Mouse (Mus musculus): Measurements from ENCODE around the gene Rpl7l1.
"Not testable (repeated sequence)": the region's sequence is repeated elsewhere in the genome, so short reads cannot be mapped to it uniquely, and the experiment has no call there.

Gene Rpl7l1

DNA sequence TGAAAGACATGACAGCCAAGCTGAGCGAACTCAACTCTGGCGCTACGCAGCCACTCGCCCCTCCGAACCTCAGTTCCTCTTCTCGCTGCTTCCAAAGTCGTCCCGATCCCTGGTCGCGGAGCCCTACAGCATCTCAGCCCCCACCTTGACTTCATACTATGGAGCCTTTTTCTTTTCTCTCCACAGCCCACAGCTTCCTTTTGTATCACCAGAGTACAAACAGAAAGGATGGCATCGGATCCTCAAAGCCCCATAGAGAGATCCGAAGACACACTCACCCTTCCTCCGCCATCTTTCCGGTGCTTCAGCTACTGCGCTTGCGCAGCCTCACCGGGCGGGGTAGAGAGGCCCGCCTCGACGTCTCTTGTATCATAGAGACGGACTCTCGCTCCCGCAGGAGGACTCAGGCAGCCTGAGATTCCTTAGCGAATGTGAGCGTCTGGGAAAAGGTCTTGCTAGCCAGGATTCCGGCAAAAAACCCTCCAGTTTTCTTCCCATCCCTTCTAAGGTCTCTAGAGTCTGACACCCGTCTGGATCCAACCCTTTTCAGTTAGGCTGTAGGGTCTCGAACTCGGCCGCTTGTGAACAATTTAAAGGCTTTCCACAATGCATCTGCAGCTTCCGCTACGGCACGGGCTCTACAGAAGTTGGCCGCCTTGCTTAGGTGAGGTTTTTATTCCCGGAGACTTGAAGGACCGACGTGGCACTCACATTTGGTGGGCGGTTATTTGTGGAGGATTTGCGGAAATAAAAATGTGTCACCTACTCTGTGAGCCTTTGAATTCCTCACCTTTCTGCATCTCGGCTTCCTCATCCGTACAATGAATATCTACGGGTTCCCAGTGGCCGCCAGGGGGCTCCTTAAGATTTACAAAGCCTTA lies at the start of gene Rpl7l1:
TSS of gene Rpl7l1 (minus strand) at position 332 of the 881 bp plus-strand sequence.
- DNase-seq (ENCODE audit: low spot score in 2 of 2): peak; percentile 94 to 96

DNA sequence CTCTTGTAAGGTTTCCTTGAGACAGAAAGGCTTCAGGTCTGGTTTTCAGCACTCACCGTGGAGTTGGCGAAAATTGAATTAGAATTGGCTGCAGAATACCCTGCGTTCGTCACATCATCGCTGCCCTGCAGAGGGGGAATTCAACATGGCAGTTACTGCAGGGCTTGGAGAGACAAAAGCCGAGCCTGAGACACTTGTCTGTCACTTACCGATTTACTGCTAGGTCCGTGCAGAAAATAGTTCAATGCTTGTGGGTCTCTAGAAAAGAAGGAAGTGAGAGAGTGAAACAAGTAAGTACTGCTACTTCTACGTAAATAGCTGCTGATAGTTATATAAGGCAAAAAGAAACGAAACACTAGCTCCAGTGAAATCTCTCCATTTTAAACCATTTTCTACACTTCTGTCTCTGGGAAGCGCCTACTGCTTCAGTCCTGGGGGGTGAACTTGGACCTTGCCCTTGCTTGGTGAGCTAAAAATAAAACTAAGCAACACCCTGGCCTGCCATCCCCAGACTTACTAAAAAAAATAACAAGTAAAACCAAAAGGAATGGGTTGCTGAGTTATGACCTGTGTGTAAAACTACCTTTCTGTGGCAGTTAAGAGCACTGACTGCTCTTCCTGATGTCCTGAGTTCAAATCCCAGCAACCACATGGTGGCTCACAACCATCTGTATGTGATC lies 47.5 kb upstream of the Rpl7l1 start:
- no peak for DNase-seq (ENCODE audit: low spot score in 2 of 2)

DNA sequence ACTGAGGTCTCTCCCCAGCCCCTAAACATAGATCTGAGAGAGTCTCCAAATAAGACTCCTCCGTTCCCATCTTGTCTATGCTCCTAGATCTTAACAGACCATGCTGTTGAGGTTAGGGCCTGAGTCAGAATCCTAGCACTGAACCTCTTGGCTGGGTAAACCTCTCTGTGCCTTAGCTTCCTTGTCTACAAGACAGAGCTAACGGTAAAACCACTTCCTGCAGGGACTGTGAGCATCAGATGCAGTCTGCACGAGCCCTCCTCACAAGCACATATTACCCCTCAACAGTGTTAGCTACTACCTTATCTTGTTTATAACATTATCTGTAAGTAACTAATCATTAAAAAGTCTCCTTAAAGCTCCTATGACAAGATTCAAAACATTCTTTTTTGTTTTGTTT lies 46.5 kb upstream of the Rpl7l1 start:
- DNase-seq (ENCODE audit: low spot score in 2 of 2): no peak

DNA sequence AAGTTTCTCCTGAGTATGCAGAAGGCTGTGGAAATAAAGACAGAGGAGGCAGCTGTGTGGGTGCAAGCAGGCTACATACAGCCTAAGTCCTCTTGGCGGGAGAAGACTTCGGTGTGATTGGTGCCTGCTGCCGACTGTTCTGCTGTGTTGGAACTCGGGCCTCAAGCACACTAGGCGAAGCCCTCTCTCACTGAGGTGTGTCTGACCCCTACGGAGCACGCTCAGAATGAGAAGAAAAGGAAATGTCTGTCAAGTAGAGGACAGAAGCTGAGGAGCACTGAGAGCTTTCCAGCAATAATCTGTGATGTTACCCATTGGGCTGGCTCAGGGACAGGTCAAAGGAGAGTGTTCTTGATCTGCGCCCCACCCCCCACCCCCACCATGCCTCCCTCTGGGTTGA lies 40.6 kb upstream of the Rpl7l1 start:
- no peak for DNase-seq (ENCODE audit: low spot score in 2 of 2)

DNA sequence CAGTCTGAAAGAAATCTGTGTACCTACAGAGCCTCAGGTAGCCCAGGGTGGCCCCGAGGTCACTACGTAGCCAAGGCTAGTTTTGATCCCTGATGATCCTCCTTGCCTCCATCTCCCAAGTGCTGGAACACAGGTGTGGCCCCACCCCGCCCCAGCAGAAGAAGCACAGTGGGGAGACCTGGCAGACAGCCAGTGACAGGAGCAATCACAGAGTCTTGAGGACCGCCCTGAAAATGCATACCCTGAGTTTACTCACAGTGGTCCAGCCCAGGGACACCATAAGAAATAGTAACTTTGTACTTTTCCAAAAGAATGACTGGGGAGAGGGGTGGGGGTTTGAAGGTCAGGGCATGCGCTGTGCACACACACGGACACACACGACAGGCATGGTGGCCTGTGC lies 38.2 kb upstream of the Rpl7l1 start:
- DNase-seq (ENCODE audit: low spot score in 2 of 2): no peak

DNA sequence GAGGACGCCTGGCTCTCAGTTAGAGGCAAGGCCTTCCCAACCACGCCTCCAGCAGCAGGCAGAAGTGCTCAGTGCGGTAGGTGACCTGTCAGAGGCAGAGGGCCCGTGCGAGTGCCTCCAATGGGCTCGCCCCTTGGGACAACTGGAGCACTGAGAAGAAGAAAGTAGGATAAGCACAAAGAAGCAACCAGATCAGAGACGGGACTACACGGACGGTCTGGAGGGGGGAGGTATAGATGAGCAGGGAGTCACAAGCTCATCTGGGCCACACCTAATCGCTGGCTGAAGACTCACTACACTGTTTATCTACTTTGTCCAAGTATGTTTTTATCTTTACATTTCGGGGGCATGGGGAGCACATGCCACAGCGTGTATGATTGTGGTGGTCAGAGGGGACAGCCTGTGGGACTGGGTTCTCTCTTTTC lies 35.3 kb upstream of the Rpl7l1 start:
- DNase-seq (ENCODE audit: low spot score in 2 of 2): no peak

DNA sequence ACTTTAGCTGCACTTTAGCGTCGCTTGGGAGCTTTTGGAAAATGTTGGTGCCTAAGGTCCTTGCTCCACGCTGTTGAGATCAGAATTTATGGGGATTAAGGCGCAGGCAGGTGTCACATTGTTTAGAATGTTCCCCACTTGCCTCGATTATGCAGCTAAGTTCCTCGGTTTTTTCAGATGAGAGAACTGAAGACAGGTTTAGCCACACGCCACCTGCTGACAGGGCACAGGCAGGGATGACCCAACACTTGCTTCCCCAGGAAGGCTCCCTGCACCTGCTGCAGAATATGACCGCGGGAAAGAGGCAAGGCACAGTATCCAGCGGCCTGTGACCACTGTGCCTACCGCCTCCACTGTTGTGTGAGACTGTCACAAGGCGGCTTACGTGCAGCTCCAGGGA lies 33.8 kb upstream of the Rpl7l1 start:
- no peak for DNase-seq (ENCODE audit: low spot score in 2 of 2)

DNA sequence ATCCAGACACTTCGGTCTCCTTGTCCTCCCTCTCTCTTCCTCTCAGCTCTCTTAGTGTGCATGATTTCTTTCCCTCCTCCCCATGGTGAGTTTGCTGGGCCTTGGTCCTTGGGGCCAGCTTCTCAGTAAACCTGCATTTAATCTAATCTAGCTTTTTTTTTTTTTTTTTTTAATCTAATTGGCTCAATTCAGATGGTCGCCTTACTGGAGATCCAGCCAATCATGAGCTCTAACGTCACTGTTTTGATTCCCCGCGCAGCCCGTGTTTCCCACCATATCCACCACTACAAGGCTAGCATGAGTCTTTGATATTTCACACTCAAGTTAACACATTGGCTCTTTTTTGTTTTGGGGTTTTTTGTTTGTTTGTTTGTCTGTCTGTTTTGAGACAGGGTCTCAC lies 32.0 kb upstream of the Rpl7l1 start:
- DNase-seq (ENCODE audit: low spot score in 2 of 2): no peak

DNA sequence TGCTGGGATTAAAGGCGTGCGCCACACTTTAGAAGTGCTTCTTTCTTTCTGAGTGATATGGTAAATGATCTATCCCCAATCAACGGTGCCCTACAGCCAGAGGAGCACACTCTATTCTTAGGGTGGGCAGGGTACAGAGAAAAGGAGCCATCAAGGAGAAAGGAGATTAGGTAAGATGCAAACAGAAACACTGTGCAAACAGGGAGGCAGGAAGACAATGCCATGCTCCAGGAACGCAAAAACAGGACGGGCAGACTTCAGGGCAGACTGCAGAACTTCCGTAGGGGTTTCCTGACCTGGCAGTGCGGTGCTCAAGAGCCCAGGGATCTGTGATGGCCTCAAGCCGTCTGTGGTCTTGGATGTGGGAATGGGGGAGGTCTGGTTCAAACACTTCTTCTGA lies 31.2 kb upstream of the Rpl7l1 start:
- no peak for DNase-seq (ENCODE audit: low spot score in 2 of 2)

DNA sequence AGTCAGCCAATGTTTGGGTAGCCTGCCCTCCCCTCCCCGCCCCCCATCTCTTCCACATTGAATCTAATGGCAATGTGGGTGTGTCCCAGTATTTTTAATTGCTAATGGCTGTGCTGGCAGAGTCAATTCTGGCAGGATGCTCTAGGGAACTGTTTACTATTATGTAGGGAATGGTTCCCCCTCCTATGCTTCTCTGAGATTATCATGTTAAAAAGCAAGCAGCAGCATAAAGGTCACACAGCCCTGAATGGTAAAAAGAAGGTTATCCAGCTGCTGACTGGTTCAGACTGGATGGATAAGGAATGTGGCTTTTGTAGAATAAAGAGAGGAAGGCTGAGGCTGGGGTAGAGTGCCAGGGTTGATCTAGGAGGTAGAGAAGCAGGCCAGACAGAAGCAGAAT lies 30.0 kb upstream of the Rpl7l1 start:
- DNase-seq (ENCODE audit: low spot score in 2 of 2): no peak

DNA sequence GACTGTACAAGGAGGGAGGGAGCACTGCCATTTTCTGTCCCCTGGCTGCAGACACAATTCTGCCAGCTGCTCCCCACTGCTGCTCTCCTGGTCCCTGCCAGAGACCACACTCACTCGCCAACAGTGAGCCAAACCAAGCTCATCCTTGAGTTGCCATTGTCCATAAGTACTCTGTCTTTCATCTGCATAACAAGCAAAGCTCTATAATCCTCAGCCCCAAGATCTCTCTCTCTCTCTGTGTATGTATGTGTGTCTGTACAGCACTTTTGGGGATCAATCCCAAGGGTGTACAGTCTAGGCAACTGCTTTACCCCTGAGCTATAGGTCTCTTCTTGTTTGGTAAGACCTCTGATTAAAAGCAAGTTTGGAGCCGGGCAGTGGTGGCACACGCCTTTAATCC lies 28.2 kb upstream of the Rpl7l1 start:
- no peak for DNase-seq (ENCODE audit: low spot score in 2 of 2)

DNA sequence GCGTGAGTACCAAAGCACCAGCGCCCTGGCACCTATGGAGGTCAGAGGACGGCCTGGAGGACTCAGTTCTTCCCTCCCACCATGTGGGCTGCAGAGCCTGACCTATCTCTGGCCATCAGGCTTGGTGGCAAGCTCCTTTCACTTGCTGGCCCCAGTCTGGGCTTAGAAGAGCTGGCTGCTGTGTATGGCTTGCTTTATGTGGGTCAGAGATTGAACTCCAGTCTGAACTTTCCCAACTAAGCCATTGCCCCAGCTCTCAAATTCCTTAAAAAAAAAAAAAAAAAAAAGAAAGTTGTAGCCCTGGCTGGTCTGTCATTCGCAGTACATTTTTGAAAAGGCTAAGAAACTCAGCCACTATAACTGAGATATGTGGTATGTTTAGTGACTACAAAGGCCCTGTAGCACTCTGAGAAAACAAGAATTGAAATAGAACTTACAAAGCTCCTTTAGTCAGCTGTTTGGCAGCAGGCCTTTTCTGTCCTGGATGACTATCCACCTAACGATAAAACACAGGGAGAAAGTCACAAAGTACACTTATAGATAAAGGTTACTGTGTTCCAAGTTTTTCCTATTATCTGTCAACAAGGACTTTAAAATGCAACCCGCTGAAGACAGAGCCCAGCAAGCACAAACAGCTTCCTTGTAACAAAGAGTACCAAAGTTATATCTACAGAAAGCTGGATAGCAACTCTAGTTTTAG lies 26.8 kb upstream of the Rpl7l1 start:
- no peak for DNase-seq (ENCODE audit: low spot score in 2 of 2)

DNA sequence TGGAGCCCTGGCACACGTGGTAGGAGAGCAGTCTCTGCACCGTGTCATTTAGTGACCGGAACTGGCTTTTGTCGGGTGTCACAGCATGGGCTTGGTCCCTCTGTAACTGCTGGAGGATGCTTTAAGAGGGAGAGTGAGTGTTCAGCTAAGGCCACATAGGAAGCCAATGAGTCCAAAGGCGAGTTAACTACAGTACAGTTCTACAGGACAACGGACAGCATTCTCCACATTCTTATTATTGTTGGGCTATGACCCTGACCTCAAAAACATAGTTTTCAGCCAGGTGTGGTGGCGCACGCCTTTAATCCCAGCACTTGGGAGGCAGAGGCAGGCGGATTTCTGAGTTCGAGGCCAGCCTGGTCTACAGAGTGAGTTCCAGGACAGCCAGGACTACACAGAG lies 25.9 kb upstream of the Rpl7l1 start:
- DNase-seq (ENCODE audit: low spot score in 2 of 2): no peak

DNA sequence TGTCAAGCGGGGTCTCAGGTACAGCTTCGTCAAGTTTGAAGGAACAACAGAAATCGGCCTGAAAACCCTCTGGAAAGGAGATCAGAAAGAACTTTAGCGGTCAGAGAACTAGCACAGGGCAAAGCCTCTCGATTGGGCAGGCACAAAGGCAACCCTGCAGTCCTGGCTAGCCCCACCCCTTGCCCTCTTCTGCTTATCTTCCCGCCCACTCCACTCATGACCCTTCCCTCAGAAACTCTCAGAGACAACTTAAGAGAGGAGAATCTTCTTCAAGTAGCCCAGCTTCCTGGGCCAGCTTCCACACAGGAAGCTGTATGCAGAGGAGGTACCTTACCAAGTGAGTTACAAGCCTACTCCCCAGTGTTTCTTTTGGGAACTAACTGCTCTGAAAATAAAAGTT lies 19.3 kb upstream of the Rpl7l1 start:
- no peak for DNase-seq (ENCODE audit: low spot score in 2 of 2)

DNA sequence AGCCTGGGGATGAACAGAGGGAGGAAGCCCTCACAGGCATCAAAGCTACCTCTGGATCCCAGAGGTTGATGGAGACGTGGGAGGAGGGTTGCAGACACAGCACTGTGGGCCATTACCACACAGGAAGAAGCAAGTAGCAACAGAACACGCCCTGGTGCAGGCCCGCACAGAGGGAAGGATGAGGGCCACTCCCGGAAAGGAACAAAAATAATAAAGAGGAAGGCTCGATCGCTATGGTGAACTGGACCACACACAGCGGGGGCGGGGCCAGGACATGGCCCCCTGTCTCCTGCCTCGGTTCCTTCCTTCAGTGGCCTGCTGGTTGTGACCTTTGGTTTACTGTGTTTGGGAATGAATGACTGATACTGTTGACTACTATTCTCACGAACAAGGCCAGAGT lies 17.2 kb upstream of the Rpl7l1 start:
- DNase-seq (ENCODE audit: low spot score in 2 of 2): no peak

DNA sequence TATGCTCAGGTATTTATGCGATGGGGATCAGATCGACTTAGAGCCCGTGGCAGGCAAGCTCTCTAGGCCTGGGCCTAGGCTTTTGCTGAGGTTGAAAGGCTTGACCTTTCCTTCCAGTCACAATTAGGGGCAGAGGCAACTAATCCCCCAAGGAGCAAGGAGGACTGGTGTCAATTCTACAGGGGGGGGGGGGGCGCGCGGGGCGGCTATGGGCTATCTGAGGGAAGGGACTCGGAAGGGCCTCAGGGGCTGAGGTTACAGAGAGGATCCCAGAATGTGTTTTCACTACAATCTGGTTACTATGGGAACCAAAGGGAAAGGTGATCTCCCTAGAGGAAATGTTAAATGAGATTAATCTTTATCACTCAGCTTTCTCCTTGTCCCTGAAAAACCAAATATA lies 14.9 kb upstream of the Rpl7l1 start:
- no peak for DNase-seq (ENCODE audit: low spot score in 2 of 2)

DNA sequence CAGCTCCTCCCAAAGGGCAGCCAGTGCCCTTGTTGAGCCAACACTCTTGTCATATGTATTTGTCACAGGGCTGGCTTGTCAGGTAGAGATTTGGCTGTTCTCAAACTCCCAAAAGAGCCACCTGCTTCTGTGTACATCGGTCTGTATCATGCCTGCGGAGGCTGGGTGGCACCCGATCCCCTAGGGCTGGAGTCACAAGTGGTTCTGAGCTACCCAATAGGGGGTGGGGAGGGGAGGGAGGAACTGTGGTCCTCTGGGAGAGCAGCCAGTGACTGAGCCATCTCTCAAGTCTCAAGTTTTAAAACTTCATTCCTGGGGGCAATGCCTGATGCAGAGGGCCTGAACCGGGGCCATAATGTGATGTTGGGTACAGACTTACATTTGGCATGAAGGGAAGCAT lies 14.3 kb upstream of the Rpl7l1 start:
- no peak for DNase-seq (ENCODE audit: low spot score in 2 of 2)

DNA sequence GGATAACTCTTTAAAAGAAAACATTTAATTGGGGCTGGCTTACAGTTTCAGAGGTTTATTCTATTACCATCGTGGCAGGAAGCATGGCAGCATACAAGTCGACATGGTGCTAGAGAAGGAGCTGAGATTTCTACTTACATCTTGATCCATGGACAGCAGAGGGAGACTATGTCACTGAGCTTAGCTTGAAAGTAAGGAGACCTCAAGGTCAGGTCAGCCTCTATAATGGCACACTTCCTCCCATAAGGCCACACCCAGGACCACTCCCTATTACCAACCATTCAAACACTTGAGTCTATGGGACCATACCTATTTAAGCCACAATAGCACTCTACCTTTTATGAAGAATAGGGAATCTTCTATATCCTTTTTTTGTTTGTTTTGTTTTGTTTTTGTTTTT lies 10.5 kb upstream of the Rpl7l1 start:
- DNase-seq (ENCODE audit: low spot score in 2 of 2): no peak

DNA sequence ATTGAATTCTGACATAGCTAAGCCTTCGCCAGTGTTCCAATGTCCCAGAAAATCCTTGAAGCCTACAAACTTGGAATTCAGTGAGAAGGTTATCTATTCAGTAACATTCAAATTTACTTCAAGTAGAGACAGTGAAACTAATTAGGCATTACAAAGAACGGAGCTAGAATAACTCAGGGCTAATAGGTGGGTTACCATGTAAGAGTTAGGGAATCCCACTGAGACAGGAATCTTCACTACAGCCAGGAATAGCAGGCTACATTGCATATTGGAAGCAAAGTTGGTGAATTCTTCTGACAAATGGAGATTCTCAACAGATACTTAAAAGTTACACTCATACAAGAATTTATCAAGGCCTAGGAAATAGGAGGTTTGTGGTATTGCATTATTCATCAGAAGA lies 5.5 kb upstream of the Rpl7l1 start:
- not testable (repeated sequence) for DNase-seq (ENCODE audit: low spot score in 2 of 2)

DNA sequence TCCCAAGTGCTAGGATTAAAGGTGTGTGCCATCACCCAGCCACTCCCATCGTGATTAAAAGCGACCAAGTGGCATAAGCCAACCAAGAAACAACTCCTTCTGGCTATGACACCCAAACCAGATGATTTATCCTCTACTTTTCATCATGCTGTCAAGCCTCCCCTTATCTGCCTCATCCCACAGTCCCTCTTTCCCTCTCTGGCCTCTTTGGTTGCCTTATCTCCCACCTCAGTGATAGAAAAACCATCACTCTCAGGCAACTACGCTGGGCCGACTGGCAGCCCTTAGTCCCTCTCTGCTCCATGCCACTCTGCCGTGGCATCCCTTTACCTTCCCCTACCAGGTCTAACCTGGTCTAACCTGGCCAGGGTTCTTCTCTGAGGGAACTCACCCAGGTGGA lies 4.5 kb upstream of the Rpl7l1 start:
- no peak for DNase-seq (ENCODE audit: low spot score in 2 of 2)

DNA sequence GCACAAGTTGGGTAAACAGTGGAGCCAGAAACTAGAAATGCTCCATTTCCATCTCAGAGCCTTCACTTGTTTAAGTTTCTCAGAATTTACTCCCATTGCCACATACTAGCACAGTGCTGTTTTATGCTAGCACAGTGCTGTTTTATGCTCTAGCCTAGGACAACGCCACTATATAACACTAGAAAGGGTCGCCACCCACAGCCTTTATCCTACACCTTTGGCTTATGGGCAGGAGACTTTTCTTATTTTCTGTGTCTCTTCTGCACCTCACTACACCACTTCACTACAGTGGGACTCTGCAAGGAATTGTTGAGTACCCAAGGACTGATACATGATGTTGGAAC lies 722 bp upstream of the Rpl7l1 start:
- no peak for DNase-seq (ENCODE audit: low spot score in 2 of 2)

DNA sequence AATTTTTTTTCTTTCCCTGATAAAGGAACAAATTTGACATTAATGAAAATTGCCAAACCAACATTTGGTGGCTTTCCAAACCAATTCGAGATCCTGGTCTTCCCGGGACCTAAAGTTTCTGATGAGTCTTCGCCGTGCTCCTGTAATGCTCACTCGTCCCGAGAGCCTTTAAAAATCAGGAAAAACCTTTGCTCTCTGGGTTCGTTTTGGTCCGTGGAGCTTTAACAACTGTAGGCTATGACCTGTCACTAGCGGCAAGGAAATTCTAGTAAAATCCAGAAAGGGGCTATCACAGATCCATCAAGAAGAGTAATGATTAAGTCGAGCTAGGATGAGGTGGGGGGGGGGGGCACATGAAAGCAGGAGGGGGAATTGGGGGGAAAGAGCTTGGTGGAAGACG lies 596 bp downstream of the Rpl7l1 start:
- no peak for DNase-seq (ENCODE audit: low spot score in 2 of 2)

DNA sequence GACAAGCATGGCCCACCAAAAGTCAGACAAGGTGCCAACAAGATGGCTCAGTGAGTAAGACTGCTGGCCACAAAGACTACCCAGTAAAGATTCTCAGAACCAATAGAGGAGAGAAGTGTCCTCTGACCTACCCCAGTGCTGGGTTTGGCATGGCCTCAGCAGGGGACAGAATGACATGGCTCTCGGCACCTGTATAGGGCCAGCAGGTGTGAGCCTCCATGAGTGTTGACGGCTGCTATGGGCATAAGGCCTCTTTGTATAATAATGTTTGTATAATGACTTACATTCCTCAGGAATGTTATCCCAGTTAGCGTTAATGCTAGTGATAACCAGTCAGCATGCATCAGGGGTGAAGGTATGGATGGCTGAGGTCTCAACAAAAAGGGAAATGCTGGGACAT lies 6.4 kb downstream of the Rpl7l1 start:
- DNase-seq (ENCODE audit: low spot score in 2 of 2): no peak

Data from right cerebral cortex, postnatal 10 days (tissue).